Mouse (Mus musculus): Measurements from ENCODE around the gene Hoxa5.

GRCm38 (mm10) chr6:52208868-52209684, 4.7 kb upstream of the Hoxa5 start:
- TF ChIP-seq POLR2A (IDR thresholded peaks at IDR 0.05; ENCODE audit: insufficient read depth, low read depth, low read length) = no peak
- no peak for TF ChIP-seq CTCF (IDR thresholded peaks at IDR 0.05)
- no peak for TF ChIP-seq EP300 (IDR thresholded peaks at IDR 0.05; ENCODE audit: insufficient read depth, low read depth, low read length)
